Mouse (Mus musculus): Measurements from ENCODE around the gene Orai2. TPM values are rescaled to one million over a fixed set of nuclear protein-coding genes. Genes with fewer than 3 reads are reported as not detected.

Orai2 gene
- polyA plus RNA-seq, 1 experiment from 2014 or later, result 14.0 TPM

DNA sequence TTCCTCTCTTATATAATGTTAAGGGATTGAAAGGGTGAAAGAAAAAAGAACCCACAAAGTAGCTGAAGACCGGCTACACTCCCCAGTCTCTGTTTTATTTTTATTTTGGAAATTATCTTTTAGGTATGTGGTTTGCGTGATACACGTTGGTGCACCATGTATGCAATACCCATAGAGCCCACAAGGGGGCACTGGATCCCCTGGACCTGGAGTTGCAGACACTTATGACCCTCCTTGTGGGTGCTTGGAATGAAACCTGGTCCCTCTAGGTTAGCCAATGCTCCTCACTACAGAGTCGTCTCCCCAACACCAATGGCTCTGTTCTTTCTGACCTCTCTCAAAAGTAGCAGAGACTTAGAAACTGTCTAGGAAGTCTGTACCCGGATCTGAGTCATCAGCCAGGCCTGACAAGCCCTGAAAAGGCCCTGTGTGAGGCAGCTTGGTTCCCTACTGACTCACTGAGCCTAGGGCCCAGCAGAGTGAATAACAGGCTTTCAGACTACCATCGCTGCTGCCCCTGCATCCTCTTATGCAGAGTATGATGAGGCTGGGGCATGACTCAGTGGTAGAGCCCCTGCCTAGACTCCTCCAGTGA, 27.3 kb downstream of the Orai2 start:
- WGBS, result 84% methylated on average over 6 of the region's 6 CpGs
- H3K9ac ChIP-seq (replicated peaks; ENCODE audit: low read depth), result no peak overlapping the region
- no peak overlapping the region for H3K4me2 ChIP-seq (replicated peaks; ENCODE audit: low read depth, low read length)
- H3K27me3 ChIP-seq (replicated peaks; ENCODE audit: insufficient read depth, low read length), result no peaks in the 10 kb centered on the region
- no peak overlapping the region for H3K27ac ChIP-seq (ENCODE audit: low read length)
- no peak for ATAC-seq
- H3K9me3 ChIP-seq (ENCODE audit: low read length), result no peaks in the 10 kb centered on the region
- no peaks in the 10 kb centered on the region for H3K4me1 ChIP-seq (ENCODE audit: insufficient read depth, low read depth, low read length)
- no peak for DNase-seq (ENCODE audit: low spot score)
- H3K4me3 ChIP-seq (ENCODE audit: low read depth, low read length), result no peak overlapping the region
- TF ChIP-seq EP300 (IDR thresholded peaks at IDR 0.05), result no peak
- TF ChIP-seq CTCF (IDR thresholded peaks at IDR 0.05), result peak; percentile 48
- 0 out of 2 replicates have a peak, but pooled peaks cover 14% of the 10 kb centered on the region for H3K36me3 ChIP-seq (ENCODE audit: insufficient read depth, low read length)

DNA sequence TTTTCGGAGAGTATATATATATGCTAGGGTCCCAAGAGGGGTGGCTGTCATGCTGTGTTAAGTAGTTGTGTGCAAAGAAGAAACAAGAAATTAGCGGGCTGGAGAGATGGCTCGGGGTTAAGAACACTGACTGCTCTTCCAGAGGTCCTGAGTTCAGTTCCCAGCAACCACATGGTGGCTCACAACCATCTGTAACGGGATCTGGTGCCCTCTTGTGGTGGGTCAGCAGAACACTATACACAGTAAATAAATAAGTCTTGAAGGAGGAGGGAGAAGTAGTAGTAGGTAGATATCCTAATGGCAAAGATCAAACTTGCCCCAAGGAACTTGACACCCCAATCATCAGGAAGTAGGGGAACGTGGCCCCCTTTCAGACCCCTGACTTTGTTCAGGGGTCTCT, 27.8 kb downstream of the Orai2 start:
- DNase-seq (ENCODE audit: low spot score) (no peak), ATAC-seq (no peak)
- H3K27me3 ChIP-seq (replicated peaks; ENCODE audit: insufficient read depth, low read length), result no peaks in the 10 kb centered on the region
- H3K4me3 ChIP-seq (ENCODE audit: low read depth, low read length), result no peak overlapping the region
- no peaks in the 10 kb centered on the region for H3K4me1 ChIP-seq (ENCODE audit: insufficient read depth, low read depth, low read length)
- H3K9ac ChIP-seq (replicated peaks; ENCODE audit: low read depth), result no peak overlapping the region
- WGBS, result 89% methylated on average over 5 of the region's 5 CpGs
- no peaks in the 10 kb centered on the region for H3K9me3 ChIP-seq (ENCODE audit: low read length)
- no peak overlapping the region for H3K4me2 ChIP-seq (replicated peaks; ENCODE audit: low read depth, low read length)
- TF ChIP-seq EP300 (IDR thresholded peaks at IDR 0.05), result no peak
- TF ChIP-seq CTCF (IDR thresholded peaks at IDR 0.05), result peak; percentile 48
- 0 out of 2 replicates have a peak, but pooled peaks cover 14% of the 10 kb centered on the region for H3K36me3 ChIP-seq (ENCODE audit: insufficient read depth, low read length)
- no peak overlapping the region for H3K27ac ChIP-seq (ENCODE audit: low read length)

- Histone ChIP-seq H3K9ac (replicated peaks; ENCODE audit: low read depth) (no peak overlapping the region), H3K9me3 (ENCODE audit: low read length) (no peaks in the 10 kb centered on the region), H3K4me3 (ENCODE audit: low read depth, low read length) (no peak overlapping the region), H3K4me2 (replicated peaks; ENCODE audit: low read depth, low read length) (no peak overlapping the region), H3K27ac (ENCODE audit: low read length) (no peak overlapping the region), H3K36me3 (ENCODE audit: insufficient read depth, low read length) (0 out of 2 replicates have a peak, but pooled peaks cover 14% of the 10 kb centered on the region), H3K27me3 (replicated peaks; ENCODE audit: insufficient read depth, low read length) (no peaks in the 10 kb centered on the region), H3K4me1 (ENCODE audit: insufficient read depth, low read depth, low read length) (peaks cover 7% of the 10 kb centered on the region; the same call in 1 of the 2 replicates)
- TF ChIP-seq EP300 (IDR thresholded peaks at IDR 0.05) (no peak), CTCF (IDR thresholded peaks at IDR 0.05) (no peak)
- ATAC-seq, result no peak
- 92% methylated on average over 10 of the region's 10 CpGs for WGBS
- no peak for DNase-seq (ENCODE audit: low spot score)
Observed at GRCm38 (mm10) chr5:136140057-136140482, 30.4 kb downstream of the Orai2 start.

- no peak for TF ChIP-seq EP300 (IDR thresholded peaks at IDR 0.05)
- TF ChIP-seq CTCF (IDR thresholded peaks at IDR 0.05), result no peak
- 95% methylated on average over 13 of the region's 13 CpGs for WGBS
- Histone ChIP-seq H3K4me1 (ENCODE audit: insufficient read depth, low read depth, low read length) (peaks cover 7% of the 10 kb centered on the region; the same call in 1 of the 2 replicates), H3K4me2 (replicated peaks; ENCODE audit: low read depth, low read length) (no peak overlapping the region), H3K9me3 (ENCODE audit: low read length) (no peaks in the 10 kb centered on the region), H3K27me3 (replicated peaks; ENCODE audit: insufficient read depth, low read length) (no peaks in the 10 kb centered on the region), H3K36me3 (ENCODE audit: insufficient read depth, low read length) (0 out of 2 replicates have a peak, but pooled peaks cover 14% of the 10 kb centered on the region), H3K27ac (ENCODE audit: low read length) (no peak overlapping the region), H3K4me3 (ENCODE audit: low read depth, low read length) (no peak overlapping the region), H3K9ac (replicated peaks; ENCODE audit: low read depth) (no peak overlapping the region)
- ATAC-seq, result no peak
- no peak for DNase-seq (ENCODE audit: low spot score)
Observed at GRCm38 (mm10) chr5:136139393-136139792, 31.1 kb downstream of the Orai2 start.

DNA sequence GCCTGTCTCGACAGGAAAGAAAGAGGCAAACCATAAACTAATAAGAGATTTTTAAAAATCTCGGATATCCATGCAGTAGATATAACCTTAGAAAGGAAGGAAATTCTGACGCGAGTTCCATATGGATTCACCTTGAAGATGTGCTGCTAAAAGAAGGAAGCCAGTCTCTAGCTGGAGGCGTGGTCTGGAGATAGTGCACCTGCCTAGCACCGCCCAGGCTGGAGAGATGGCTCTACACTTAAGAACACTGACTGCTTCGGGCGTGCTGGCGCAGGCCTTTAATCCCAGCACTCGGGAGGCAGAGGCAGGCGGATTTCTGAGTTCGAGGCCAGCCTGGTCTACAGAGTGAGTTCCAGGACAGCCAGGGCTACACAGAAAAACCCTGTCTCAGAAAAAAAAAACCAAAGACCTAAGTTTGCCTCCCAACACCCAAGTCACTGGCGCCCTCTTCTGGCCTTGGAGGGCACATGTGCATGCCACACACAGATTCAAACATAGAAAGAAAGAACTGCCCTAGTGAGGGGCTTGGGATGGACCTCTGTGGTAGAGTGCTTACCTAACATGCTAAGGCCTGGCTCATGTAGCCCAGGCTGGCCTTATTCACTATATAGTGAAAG, 32.7 kb downstream of the Orai2 start:
- no peaks in the 10 kb centered on the region for H3K27me3 ChIP-seq (replicated peaks; ENCODE audit: insufficient read depth, low read length)
- 0 out of 2 replicates have a peak, but pooled peaks cover 14% of the 10 kb centered on the region for H3K36me3 ChIP-seq (ENCODE audit: insufficient read depth, low read length)
- H3K27ac ChIP-seq (ENCODE audit: low read length), result no peak overlapping the region
- peak; percentile 75 for TF ChIP-seq CTCF (IDR thresholded peaks at IDR 0.05)
- TF ChIP-seq EP300 (IDR thresholded peaks at IDR 0.05), result no peak
- H3K4me2 ChIP-seq (replicated peaks; ENCODE audit: low read depth, low read length), result no peak overlapping the region
- peak; percentile 65 for DNase-seq (ENCODE audit: low spot score)
- no peaks in the 10 kb centered on the region for H3K9me3 ChIP-seq (ENCODE audit: low read length)
- no peak overlapping the region for H3K9ac ChIP-seq (replicated peaks; ENCODE audit: low read depth)
- no peak for ATAC-seq
- H3K4me1 ChIP-seq (ENCODE audit: insufficient read depth, low read depth, low read length), result peaks cover 7% of the 10 kb centered on the region; the same call in 1 of the 2 replicates
- 76% methylated on average over 13 of the region's 13 CpGs for WGBS
- H3K4me3 ChIP-seq (ENCODE audit: low read depth, low read length), result no peak overlapping the region

- 4% methylated on average over 20 of the region's 20 CpGs for WGBS
- TF ChIP-seq CTCF (IDR thresholded peaks at IDR 0.05), result no peak
- TF ChIP-seq EP300 (IDR thresholded peaks at IDR 0.05), result no peak
- H3K27ac ChIP-seq (ENCODE audit: low read length), result peak overlapping the region; percentile 55
- no peaks in the 10 kb centered on the region for H3K9me3 ChIP-seq (ENCODE audit: low read length)
- peak overlapping the region; percentile 61 for H3K9ac ChIP-seq (replicated peaks; ENCODE audit: low read depth)
- 0 out of 2 replicates have a peak, but pooled peaks cover 14% of the 10 kb centered on the region for H3K36me3 ChIP-seq (ENCODE audit: insufficient read depth, low read length)
- peak; percentile 12; the same call in 1 of the 2 replicates for ATAC-seq
- DNase-seq (ENCODE audit: low spot score), result no peak
- H3K27me3 ChIP-seq (replicated peaks; ENCODE audit: insufficient read depth, low read length), result no peaks in the 10 kb centered on the region
- peak overlapping the region; percentile 69 for H3K4me3 ChIP-seq (ENCODE audit: low read depth, low read length)
- peaks cover 7% of the 10 kb centered on the region; the same call in 1 of the 2 replicates for H3K4me1 ChIP-seq (ENCODE audit: insufficient read depth, low read depth, low read length)
- H3K4me2 ChIP-seq (replicated peaks; ENCODE audit: low read depth, low read length), result peak overlapping the region; percentile 78
Observed at GRCm38 (mm10) chr5:136136292-136136990, 34.1 kb downstream of the Orai2 start.
